Mouse (Mus musculus): ENCODE measurements around the gene Ccdc153.

Ccdc153 gene

DNA sequence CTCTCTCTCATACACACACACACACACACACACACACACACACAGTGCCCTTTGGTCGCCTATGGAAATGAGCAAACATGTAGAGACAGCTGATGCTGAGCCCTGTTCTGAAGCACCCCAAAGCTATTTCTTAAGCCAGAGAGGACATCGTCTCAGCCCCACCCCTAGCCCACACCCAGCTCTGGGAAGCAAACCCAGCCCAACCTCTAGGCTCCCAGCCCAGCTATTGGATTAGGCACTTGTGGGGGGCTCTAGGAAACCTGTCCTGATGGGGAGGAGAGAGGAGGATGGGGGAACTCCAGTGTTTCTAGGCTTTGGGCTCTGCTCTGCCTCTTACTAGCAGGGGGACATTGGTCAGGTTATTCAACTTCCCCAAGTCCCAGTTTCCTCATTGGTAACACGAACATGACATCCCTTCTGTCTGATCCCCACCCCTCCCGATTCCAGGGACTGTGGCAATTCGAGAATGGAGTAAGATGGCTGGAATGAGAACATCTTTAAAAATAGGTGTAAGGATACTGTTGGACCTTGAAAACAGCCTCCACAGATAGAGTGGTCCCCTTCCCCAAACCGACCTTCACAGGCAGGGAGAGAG lies 45.9 kb downstream of the Ccdc153 start:
- no peak for DNase-seq (ENCODE audit: low read depth, low spot score)

DNA sequence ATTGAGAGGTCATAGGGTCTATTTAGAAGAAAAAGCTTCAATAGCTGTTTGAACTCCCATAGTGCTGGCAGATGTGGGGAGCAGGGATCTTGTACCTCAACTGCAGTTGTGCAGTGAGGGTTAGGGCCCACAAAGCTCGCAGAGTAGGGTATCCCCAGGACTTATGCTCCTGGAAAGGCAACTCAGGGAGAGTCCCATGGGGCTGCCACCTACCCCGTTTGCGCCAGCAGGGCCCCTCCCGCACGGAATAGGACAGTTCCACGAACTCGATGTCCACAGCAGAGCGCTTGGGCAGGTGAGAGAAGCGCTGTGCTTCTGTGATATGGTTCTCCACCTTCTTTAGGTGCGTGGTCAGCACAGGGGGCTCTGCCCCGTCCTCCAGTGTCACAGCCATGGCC lies 46.5 kb downstream of the Ccdc153 start:
- no peak for DNase-seq (ENCODE audit: low read depth, low spot score)

DNA sequence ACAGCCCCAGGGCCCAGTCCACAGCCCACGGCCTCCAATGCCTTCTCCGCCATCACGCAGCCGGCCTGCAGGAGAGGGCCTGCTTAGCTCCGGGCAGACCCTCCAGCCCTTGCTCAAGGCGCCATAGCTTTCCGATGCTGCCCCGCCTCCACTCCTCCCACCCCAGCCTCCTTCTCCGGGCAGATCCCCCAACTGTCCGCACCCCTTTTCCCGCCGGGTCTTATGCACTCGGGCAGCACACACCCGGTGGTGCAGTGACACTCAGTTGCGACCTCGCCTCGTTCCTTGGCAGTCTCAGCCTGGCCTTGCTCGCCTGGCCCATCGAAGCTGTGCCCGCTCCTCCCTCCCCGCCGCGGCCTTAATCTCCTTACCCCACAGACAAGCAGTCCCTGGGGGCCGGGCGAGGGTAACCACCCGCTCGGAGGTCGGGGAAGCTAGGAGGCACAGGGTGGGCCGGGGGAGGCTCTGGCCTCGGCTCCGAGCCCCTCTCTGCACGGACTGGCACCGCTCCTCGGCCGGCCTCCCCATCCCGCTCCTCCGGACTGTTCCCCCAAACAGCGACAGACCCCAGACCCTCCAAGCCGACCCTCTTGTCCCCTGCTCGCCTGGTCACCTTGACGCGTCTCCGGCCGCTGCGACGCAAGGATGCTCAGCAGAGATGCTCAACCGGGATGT lies 47.1 kb downstream of the Ccdc153 start:
- DNase-seq (ENCODE audit: low read depth, low spot score): no peak

DNA sequence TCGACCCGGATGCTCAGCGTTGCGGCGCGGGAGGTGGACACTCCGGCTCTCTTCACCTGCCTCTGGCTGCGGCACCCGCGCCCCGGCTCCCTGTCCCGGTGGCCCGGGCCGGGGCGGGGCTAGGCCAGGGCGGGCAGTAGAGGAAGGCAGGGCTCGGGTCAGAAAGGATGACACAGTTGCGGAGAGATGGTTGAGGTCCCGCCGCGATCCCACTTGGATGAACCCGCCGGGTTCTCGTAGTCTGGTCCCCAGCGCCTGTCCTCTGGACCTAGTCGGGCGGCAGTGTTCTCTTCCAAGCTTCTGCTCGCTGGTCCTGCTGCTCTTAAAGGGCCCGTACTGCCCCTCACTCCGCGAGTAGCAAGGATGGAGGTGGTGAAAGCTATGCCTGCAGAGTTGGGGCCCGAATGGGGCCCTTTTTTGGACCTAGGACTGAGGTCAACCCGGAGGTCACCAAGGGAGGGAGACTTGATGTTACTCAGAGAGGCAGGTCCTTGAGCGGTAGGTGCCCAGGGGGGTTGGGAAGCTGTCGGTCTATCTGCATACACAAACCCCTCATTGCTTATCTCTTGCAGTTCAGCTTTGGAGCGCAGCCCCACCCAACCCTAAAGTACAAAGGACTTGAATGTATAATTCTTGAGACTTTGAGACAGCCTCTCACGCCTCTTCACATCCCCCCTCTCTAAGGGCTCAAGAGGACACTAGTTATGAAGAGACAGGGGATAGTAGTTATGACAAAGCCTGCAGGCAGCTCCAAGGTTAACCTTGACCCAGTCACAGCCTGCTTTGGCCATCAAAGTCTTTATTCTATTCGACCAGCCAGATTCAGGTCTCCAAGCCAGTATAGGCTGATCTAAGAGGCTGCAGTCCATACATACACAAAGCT lies 47.8 kb downstream of the Ccdc153 start, which contains the start of gene Abcg4:
Abcg4 (minus strand) TSS at position 540 of the 883 bp plus-strand sequence.
- DNase-seq (ENCODE audit: low read depth, low spot score): no peak

DNA sequence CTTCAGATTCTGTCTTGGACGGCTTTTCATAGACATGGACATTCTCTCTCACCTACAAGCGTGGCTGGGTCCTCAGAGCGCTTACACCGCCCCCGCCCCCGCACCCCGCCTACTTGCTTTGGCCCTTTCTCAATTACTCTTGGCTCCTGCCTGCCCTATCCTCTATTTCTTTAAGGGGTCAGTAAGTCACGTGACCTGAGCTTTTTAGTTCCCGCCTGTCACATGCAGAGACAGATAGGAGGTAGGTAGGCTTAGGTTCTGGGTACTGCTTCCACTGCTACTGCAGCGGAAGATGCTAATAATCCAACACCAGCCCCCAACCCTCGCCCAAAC lies 48.4 kb downstream of the Ccdc153 start:
- DNase-seq (ENCODE audit: low read depth, low spot score): no peak

DNA sequence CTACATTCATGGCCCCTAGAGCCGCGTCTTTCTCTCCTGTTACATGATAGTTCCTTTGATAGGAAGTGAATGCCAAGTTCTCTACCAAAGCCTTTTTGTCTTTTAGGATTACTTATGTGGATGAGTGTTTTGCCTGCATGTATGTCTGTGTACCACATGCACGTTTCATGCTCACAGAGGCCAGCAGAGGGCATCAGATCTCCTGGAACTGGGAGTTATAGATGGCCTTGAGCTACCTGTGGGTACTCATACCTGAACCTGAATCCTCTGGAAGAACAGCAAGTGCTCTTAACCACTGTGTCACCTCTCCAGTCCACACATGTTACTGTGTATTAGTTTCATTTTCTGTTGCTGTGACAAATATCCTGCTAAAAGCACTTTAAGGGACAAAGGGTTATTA lies 52.0 kb downstream of the Ccdc153 start:
- DNase-seq (ENCODE audit: low read depth, low spot score): no peak

Measured in embryo, embryonic 11.5 days (tissue).